Mouse (Mus musculus): ENCODE data around the gene Tex44. TPM values are rescaled to one million over a fixed set of nuclear protein-coding genes. Genes with fewer than 3 reads are reported as not detected.
A peak's percentile ranks its signal among the peaks of the same experiment; 100 is the strongest.

Tex44 gene
- polyA plus RNA-seq, 1 experiment from 2014 or later = not detected

DNA sequence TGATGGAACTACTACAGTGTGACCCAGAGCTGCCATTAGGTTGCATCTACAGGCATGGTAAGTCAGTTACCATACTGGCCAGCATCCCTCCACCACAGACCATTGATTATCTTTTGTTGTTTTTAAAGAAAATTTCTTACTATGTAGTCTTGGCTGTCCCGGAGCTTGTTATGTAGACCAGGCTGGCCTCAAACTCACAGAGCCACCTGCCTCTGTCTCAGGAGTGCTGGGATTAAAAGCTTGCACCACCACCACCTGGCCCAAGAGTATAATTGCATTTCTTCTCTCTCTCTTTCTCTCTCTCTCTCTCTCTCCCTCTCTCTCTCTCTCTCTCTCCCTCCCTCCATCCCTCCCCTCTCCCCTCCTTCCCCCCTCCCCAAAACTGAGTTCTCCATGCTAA lies 1.8 kb upstream of the Tex44 start:
- H3K9ac ChIP-seq = no peak overlapping the region
- H3K4me2 ChIP-seq = no peak overlapping the region
- peaks cover 11% of the 10 kb centered on the region; the same call in 1 of the 2 replicates for H3K4me1 ChIP-seq
- 71% methylated on average over 1 of the region's 1 CpGs for WGBS
- no peaks in the 10 kb centered on the region for H3K27me3 ChIP-seq
- no peak for ATAC-seq (ENCODE audit: insufficient number of reproducible peaks, low FRiP score, low TSS enrichment, low read depth)
- H3K27ac ChIP-seq = no peak overlapping the region
- H3K4me3 ChIP-seq = no peak overlapping the region
- H3K9me3 ChIP-seq = no peaks in the 10 kb centered on the region
- H3K36me3 ChIP-seq = no peaks in the 10 kb centered on the region

DNA sequence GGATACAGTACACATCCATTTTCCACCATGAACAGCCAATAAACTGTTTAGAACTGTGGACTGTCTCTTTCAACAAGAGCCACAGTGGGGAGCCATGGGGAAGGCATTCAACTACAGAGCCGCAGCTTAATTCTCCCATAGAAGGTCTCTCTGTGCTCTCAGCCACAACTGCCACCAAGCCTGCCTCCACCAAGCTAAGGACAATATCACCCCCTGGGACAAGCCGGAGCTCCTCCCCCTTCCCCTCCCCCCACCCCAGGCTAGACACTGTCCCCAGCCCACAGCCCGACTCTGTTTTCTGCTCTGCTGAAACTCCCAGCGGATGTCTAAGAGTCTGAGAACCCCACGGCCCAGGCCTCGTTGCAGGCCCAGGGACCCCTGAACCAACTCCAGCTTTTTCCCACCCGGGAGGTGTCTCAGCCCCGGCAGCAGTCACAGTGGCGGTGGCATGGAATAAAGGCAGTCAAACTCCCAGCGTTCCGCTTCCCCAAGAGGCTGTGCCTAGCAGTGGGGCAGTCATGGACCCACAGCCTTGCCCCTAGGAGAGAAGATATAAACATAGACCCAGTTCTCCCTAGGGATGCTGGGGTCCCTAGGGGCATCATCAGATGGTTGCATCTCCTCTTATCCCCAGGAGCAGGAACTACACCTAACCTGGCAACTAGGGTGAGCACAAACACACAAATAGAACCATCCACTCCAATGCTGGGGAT lies 1.1 kb upstream of the Tex44 start:
- ATAC-seq (ENCODE audit: insufficient number of reproducible peaks, low FRiP score, low TSS enrichment, low read depth) = no peak
- no peak overlapping the region for H3K27ac ChIP-seq
- no peaks in the 10 kb centered on the region for H3K27me3 ChIP-seq
- WGBS = 37% methylated on average over 11 of the region's 11 CpGs
- H3K9me3 ChIP-seq = no peaks in the 10 kb centered on the region
- no peaks in the 10 kb centered on the region for H3K36me3 ChIP-seq
- no peak overlapping the region for H3K4me2 ChIP-seq
- H3K9ac ChIP-seq = no peak overlapping the region
- no peak overlapping the region for H3K4me3 ChIP-seq
- peaks cover 11% of the 10 kb centered on the region; the same call in 1 of the 2 replicates for H3K4me1 ChIP-seq

GRCm38 (mm10) chr1:86430056-86430455 lies 3.9 kb downstream of the Tex44 start:
- Histone ChIP-seq H3K4me2 (no peak overlapping the region), H3K4me3 (no peak overlapping the region), H3K9ac (no peak overlapping the region), H3K4me1 (peaks cover 18% of the 10 kb centered on the region), H3K27ac (no peak overlapping the region), H3K9me3 (no peaks in the 10 kb centered on the region), H3K36me3 (no peaks in the 10 kb centered on the region), H3K27me3 (no peaks in the 10 kb centered on the region)
- WGBS = 44% methylated on average over 2 of the region's 2 CpGs
- no peak for ATAC-seq (ENCODE audit: insufficient number of reproducible peaks, low FRiP score, low TSS enrichment, low read depth)

GRCm38 (mm10) chr1:86432778-86433177 lies 6.6 kb downstream of the Tex44 start:
- no peak for ATAC-seq (ENCODE audit: insufficient number of reproducible peaks, low FRiP score, low TSS enrichment, low read depth)
- Histone ChIP-seq H3K9me3 (no peaks in the 10 kb centered on the region), H3K4me1 (peaks cover 40% of the 10 kb centered on the region), H3K27me3 (no peaks in the 10 kb centered on the region), H3K36me3 (no peaks in the 10 kb centered on the region), H3K4me2 (no peak overlapping the region), H3K27ac (no peak overlapping the region), H3K9ac (no peak overlapping the region), H3K4me3 (no peak overlapping the region)
- 75% methylated on average over 4 of the region's 4 CpGs for WGBS

DNA sequence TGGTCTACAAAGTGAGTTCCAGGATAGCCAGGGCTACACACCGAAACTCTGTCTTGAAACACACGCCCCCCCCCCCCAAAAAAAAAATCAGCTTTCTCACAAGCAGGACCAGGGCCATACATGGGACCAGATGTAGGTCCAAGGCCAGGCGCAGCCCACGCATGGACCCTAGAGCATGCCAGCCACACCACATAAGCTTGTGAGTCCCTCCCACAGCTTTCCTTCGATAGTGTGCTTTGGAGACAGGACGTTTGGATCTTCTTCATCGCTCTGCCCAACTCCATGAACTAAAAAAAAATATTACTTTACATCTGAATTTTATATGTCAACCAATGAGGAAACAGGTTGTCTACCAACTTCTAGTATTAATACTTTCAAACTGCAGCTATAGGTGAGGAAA lies 7.2 kb downstream of the Tex44 start:
- WGBS = 77% methylated on average over 7 of the region's 7 CpGs
- Histone ChIP-seq H3K27me3 (no peaks in the 10 kb centered on the region), H3K4me3 (no peak overlapping the region), H3K27ac (peak overlapping the region; percentile 97), H3K4me1 (peaks cover 44% of the 10 kb centered on the region), H3K4me2 (no peak overlapping the region), H3K9me3 (no peaks in the 10 kb centered on the region), H3K36me3 (no peaks in the 10 kb centered on the region), H3K9ac (no peak overlapping the region)
- no peak for ATAC-seq (ENCODE audit: insufficient number of reproducible peaks, low FRiP score, low TSS enrichment, low read depth)

GRCm38 (mm10) chr1:86434001-86434400 lies 7.9 kb downstream of the Tex44 start:
- peak; percentile 69 for ATAC-seq (ENCODE audit: insufficient number of reproducible peaks, low FRiP score, low TSS enrichment, low read depth)
- Histone ChIP-seq H3K27ac (peak overlapping the region; percentile 97), H3K4me1 (peaks cover 45% of the 10 kb centered on the region), H3K4me3 (peak overlapping the region; percentile 52), H3K36me3 (no peaks in the 10 kb centered on the region), H3K4me2 (peak overlapping the region; percentile 87), H3K9ac (peak overlapping the region; percentile 39), H3K9me3 (no peaks in the 10 kb centered on the region), H3K27me3 (no peaks in the 10 kb centered on the region)
- under 1% methylated on average over 12 of the region's 12 CpGs for WGBS

- Histone ChIP-seq H3K27ac (peak overlapping the region; percentile 97), H3K9ac (peak overlapping the region; percentile 50), H3K4me3 (peak overlapping the region; percentile 52), H3K36me3 (no peaks in the 10 kb centered on the region), H3K9me3 (no peaks in the 10 kb centered on the region), H3K4me1 (peaks cover 48% of the 10 kb centered on the region), H3K4me2 (peak overlapping the region; percentile 87), H3K27me3 (no peaks in the 10 kb centered on the region)
- ATAC-seq (ENCODE audit: insufficient number of reproducible peaks, low FRiP score, low TSS enrichment, low read depth) = peak; percentile 89
- 3% methylated on average over 46 of the region's 46 CpGs for whole genome bisulfite sequencing
Measured at GRCm38 (mm10) chr1:86434439-86435201, 8.5 kb downstream of the Tex44 start.

DNA sequence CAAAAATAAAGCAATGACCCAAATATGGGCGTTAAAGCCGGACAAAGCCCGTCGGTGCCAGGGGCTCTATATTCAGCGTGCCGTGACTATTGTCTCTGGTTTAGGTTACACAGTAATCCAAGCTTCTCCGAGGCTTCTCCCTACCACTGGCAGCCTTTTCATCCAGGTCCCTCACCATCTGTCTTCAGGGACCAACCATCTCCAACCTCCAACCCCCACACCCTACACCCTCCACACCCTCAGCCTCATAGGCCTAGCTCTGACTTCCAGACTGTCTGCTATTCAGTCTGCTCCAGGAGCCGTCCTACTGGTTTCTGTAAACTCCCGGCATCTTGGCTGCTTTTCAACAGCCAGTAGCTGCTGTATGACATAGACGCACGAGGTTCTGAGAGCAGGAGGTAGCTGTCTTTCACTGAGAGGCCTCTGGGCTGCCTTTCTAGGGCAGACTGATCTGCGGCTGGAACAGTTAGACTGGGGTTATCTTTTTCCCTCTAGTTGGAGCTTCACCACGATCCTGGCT lies 9.2 kb downstream of the Tex44 start:
- Histone ChIP-seq H3K9me3 (no peaks in the 10 kb centered on the region), H3K4me1 (peaks cover 55% of the 10 kb centered on the region), H3K27me3 (no peaks in the 10 kb centered on the region), H3K4me2 (peak overlapping the region; percentile 87; the same call in 1 of the 2 replicates), H3K36me3 (no peaks in the 10 kb centered on the region), H3K9ac (no peak overlapping the region), H3K4me3 (no peak overlapping the region), H3K27ac (peak overlapping the region; percentile 97)
- WGBS = 29% methylated on average over 13 of the region's 13 CpGs
- peak; percentile 46 for ATAC-seq (ENCODE audit: insufficient number of reproducible peaks, low FRiP score, low TSS enrichment, low read depth)

- peaks cover 56% of the 10 kb centered on the region for H3K4me1 ChIP-seq
- H3K4me2 ChIP-seq = no peak overlapping the region
- 59% methylated on average over 9 of the region's 9 CpGs for WGBS
- H3K4me3 ChIP-seq = no peak overlapping the region
- H3K9me3 ChIP-seq = no peaks in the 10 kb centered on the region
- H3K9ac ChIP-seq = no peak overlapping the region
- H3K36me3 ChIP-seq = no peaks in the 10 kb centered on the region
- no peak for ATAC-seq (ENCODE audit: insufficient number of reproducible peaks, low FRiP score, low TSS enrichment, low read depth)
- H3K27me3 ChIP-seq = no peaks in the 10 kb centered on the region
- no peak overlapping the region for H3K27ac ChIP-seq
Measured at GRCm38 (mm10) chr1:86437219-86438013, 11.3 kb downstream of the Tex44 start.

DNA sequence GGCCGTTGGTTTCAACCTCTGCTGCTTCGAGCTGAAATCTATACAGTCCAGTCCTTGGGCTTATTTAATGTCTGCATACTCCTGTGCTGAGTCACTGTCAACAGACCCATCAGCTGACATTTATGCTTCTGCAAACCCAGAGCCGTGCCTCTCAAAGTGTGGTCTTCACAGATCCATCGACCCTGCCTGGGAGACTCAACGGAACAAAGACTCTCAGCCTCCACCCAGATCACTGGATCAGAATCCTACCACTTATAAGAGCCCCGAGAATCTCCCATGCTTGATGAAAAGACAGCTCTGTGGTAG lies 11.8 kb downstream of the Tex44 start:
- no peak overlapping the region for H3K27ac ChIP-seq
- H3K27me3 ChIP-seq = no peaks in the 10 kb centered on the region
- H3K9ac ChIP-seq = no peak overlapping the region
- H3K9me3 ChIP-seq = no peaks in the 10 kb centered on the region
- H3K36me3 ChIP-seq = no peaks in the 10 kb centered on the region
- no peak for ATAC-seq (ENCODE audit: insufficient number of reproducible peaks, low FRiP score, low TSS enrichment, low read depth)
- WGBS = 56% methylated on average over 6 of the region's 6 CpGs
- no peak overlapping the region for H3K4me3 ChIP-seq
- H3K4me2 ChIP-seq = no peak overlapping the region
- peaks cover 62% of the 10 kb centered on the region for H3K4me1 ChIP-seq

DNA sequence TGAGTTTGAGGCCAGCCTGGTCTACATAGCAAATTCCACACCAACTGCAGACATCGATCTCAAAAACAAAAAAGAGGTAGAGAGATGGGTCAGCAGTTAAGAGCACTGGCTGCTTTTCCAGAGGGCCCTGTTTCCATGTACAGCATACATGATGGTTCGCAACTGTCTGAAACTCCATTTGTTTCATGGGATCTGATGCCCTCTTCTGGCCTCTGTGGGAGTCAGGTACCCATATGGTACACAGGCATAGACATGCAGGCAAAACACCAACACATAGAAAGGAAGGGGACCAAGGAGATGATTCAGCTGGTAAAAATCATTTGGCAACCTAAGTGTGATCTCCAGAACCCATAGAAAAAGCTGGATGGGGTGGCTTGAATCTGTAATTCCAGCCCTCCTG lies 12.4 kb downstream of the Tex44 start:
- 70% methylated on average over 2 of the region's 2 CpGs for WGBS
- no peaks in the 10 kb centered on the region for H3K27me3 ChIP-seq
- no peak overlapping the region for H3K9ac ChIP-seq
- ATAC-seq (ENCODE audit: insufficient number of reproducible peaks, low FRiP score, low TSS enrichment, low read depth) = no peak
- H3K9me3 ChIP-seq = no peaks in the 10 kb centered on the region
- no peaks in the 10 kb centered on the region for H3K36me3 ChIP-seq
- no peak overlapping the region for H3K4me2 ChIP-seq
- H3K4me3 ChIP-seq = no peak overlapping the region
- peaks cover 62% of the 10 kb centered on the region for H3K4me1 ChIP-seq
- no peak overlapping the region for H3K27ac ChIP-seq

Data from limb, embryonic 15.5 days (tissue).